Mouse (Mus musculus): ENCODE measurements around the gene Pacsin1.

DNA sequence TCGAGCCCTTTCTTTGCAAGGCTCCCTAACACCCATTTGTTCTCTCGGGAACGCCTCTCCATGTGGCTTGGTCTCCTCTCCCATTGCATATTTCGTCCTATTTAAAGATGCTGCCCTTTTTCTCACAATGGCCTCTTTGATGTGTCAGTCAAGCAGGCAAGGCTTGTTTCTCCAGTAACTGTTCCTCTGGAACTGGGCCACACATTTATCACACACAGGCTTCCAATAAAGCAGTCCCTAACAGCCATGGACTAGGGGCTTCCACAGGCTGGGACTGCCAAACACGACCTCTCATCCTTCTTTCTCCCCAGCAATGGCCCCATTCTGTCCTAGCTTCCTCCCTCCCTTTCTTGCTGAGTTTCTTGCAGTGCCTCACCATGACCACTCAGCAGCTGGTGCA is 28.6 kb upstream of the Pacsin1 start:
- TF ChIP-seq CTCF (IDR thresholded peaks at IDR 0.05; ENCODE audit: control insufficient read depth, insufficient read depth, insufficient read length) (no peak), MAX (IDR thresholded peaks at IDR 0.05) (no peak)
